Mouse (Mus musculus): ENCODE data around the gene Tmed9.
A peak's percentile ranks its signal among the peaks of the same experiment; 100 is the strongest.
"Not testable (repeated sequence)": the region's sequence is repeated elsewhere in the genome, so short reads cannot be mapped to it uniquely, and the experiment has no call there.

DNA sequence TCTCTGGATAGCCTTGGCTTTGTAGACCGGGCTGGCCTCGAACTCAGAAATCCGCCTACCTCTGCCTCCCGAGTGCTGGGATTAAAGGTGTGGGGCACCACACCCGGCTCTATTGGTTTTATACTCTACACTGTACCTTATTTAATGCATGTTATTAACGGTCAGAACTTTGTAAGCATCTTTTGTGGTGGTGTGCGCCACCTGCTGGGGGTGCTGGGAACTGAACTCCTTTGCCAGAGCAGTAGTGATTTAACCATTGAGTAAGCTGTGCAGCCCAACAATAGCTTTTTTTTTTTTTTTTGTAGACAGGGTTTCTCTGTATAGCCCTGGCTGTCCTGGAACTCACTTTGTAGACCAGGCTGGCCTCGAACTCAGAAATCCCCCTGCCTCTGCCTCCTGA is 66.9 kb downstream of the Tmed9 start:
- TF ChIP-seq POLR2A (IDR thresholded peaks at IDR 0.05; ENCODE audit: insufficient read depth, low read depth, low read length), result not testable (repeated sequence)
- TF ChIP-seq CTCF (IDR thresholded peaks at IDR 0.05) (peak; percentile 85), EP300 (IDR thresholded peaks at IDR 0.05; ENCODE audit: insufficient read depth, low read depth, low read length) (0 out of 2 replicates have a peak, but pooled peaks have one; percentile 20)
